19 mouse cellular contexts compared by ENCODE assay signal in the genomic region with DNA sequence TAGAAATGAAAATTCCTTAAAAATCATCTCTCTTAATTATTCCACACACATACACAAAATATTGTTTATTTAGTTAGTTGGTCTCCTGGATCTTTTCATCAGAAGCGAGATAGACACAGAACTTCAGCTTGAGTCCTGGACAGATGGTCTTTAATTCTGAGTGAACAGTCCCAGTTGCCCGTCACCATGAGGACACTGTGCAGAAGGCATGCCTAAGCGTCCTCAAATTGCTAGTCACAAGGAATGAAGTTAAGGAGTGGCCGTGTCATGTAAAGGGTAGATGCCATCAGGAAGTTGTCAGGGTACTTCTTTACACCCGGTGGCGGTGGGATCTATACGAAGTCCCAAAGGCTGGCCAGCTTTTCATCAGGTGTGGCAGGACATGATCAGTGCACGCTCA. TPM values are rescaled to one million over a fixed set of nuclear protein-coding genes. Genes with fewer than 3 reads are reported as not detected.
A peak's percentile ranks its signal among the peaks of the same experiment; 100 is the strongest.
DNase-seq lines count a peak whose midpoint lies in the region; ATAC-seq lines count a peak whose summit lies in the region.
"Had no signal": no experiment of that assay in that cellular context is flagged by ENCODE, and none has a peak within 500 bp of the region (broad histone marks: within the 10 kb centered on the region; RNA-seq: fewer than 3 reads in every experiment).

No protein-coding gene starts in this region.

- ATAC-seq in heart, embryonic 11.5 days (replicated peaks; ENCODE audit: insufficient number of reproducible peaks, low FRiP score, low TSS enrichment) = no peak
- ATAC-seq in heart, embryonic 12.5 days (ENCODE audit: insufficient number of reproducible peaks, low FRiP score) = no peak
- ATAC-seq in liver, embryonic 13.5 days (ENCODE audit: low read depth) = no peak

- no peaks in the 10 kb centered on the region for H3K27me3 ChIP-seq in heart, embryonic 11.5 days (ENCODE audit: control insufficient read depth, insufficient read depth, low read length)
- H3K27me3 ChIP-seq in heart, embryonic 12.5 days (replicated peaks) = no peaks in the 10 kb centered on the region
- H3K27me3 ChIP-seq in liver, embryonic 13.5 days = no peaks in the 10 kb centered on the region
- H3K27me3 ChIP-seq: CH12.LX; midbrain, embryonic 12.5 days; neural tube, embryonic 13.5 days had no signal

- peaks cover 35% of the 10 kb centered on the region for H3K4me1 ChIP-seq in heart, embryonic 11.5 days (ENCODE audit: control insufficient read depth, insufficient read depth, low read length)
- H3K4me1 ChIP-seq in heart, embryonic 12.5 days (replicated peaks) = peaks cover 52% of the 10 kb centered on the region
- H3K4me1 ChIP-seq in liver, embryonic 13.5 days (replicated peaks) = peaks cover 97% of the 10 kb centered on the region

- H3K27ac ChIP-seq in heart, embryonic 11.5 days (ENCODE audit: low read depth, low read length) = peak overlapping the region; percentile 75; the same call in 1 of the 2 replicates
- no peak overlapping the region for H3K27ac ChIP-seq in heart, embryonic 12.5 days (ENCODE audit: poor library complexity, severe bottlenecking)
- H3K27ac ChIP-seq in liver, embryonic 13.5 days = peak overlapping the region; percentile 99
- H3K27ac ChIP-seq: midbrain, embryonic 12.5 days; neural tube, embryonic 13.5 days had no signal

- no peak overlapping the region for H3K4me2 ChIP-seq in heart, embryonic 11.5 days
- no peak overlapping the region for H3K4me2 ChIP-seq in heart, embryonic 12.5 days
- H3K4me2 ChIP-seq in liver, embryonic 13.5 days = peak overlapping the region; percentile 38; the same call in 1 of the 2 replicates
- H3K4me2 ChIP-seq: midbrain, embryonic 12.5 days; neural tube, embryonic 13.5 days had no signal

- no peaks in the 10 kb centered on the region for H3K9me3 ChIP-seq in heart, embryonic 11.5 days (replicated peaks; ENCODE audit: control insufficient read depth, low read length)
- no peaks in the 10 kb centered on the region for H3K9me3 ChIP-seq in heart, embryonic 12.5 days (replicated peaks)
- H3K9me3 ChIP-seq in liver, embryonic 13.5 days (replicated peaks) = no peaks in the 10 kb centered on the region
- H3K9me3 ChIP-seq: forebrain, embryonic 10.5 days; midbrain, embryonic 12.5 days; neural tube, embryonic 13.5 days had no signal

- no peak overlapping the region for H3K9ac ChIP-seq in heart, embryonic 11.5 days (ENCODE audit: low read depth, low read length)
- no peak overlapping the region for H3K9ac ChIP-seq in heart, embryonic 12.5 days
- peak overlapping the region; percentile 49 for H3K9ac ChIP-seq in liver, embryonic 13.5 days
- H3K9ac ChIP-seq: midbrain, embryonic 12.5 days; neural tube, embryonic 13.5 days had no signal

- no peak overlapping the region for H3K4me3 ChIP-seq in heart, embryonic 11.5 days (ENCODE audit: low read depth, low read length)
- no peak overlapping the region for H3K4me3 ChIP-seq in heart, embryonic 12.5 days
- 0 out of 2 replicates have a peak overlapping the region, but pooled peaks have one; percentile 3 for H3K4me3 ChIP-seq in liver, embryonic 13.5 days (replicated peaks)
- H3K4me3 ChIP-seq: forebrain, embryonic 10.5 days; heart, adult 2 months; midbrain, embryonic 12.5 days; neural tube, embryonic 13.5 days had no signal

- H3K36me3 ChIP-seq in heart, embryonic 11.5 days (ENCODE audit: control insufficient read depth, insufficient read depth, low read length) = no peaks in the 10 kb centered on the region
- H3K36me3 ChIP-seq in heart, embryonic 12.5 days = no peaks in the 10 kb centered on the region
- H3K36me3 ChIP-seq in liver, embryonic 13.5 days = peaks cover 28% of the 10 kb centered on the region
- H3K36me3 ChIP-seq: forebrain, embryonic 10.5 days; midbrain, embryonic 12.5 days; neural tube, embryonic 13.5 days had no signal

- DNase-seq in retina, embryonic 14.5 days (ENCODE audit: low spot score) = peak; percentile 13
- no peak for DNase-seq in retina, postnatal 1 day
- no peak for DNase-seq in liver, embryonic 13.5 days
- no peak for DNase-seq in Muller cell, postnatal 12 days (ENCODE audit: inconsistent ontology term)
- no peak for DNase-seq in embryo, embryonic 9.5 days (ENCODE audit: extremely low spot score)
- DNase-seq: adrenal gland, adult 2 months; cerebellum, adult 11-12 months; gastrocnemius, postnatal 10 days; kidney, adult 9 months; kidney, postnatal 25 days; lung, adult 18-20 months; thymus, adult 2 months had no signal

- WGBS in heart, embryonic 11.5 days (ENCODE audit: insufficient replicate concordance) = 57% methylated on average over 8 of the region's 8 CpGs
- WGBS in heart, embryonic 12.5 days = 62% methylated on average over 8 of the region's 8 CpGs
- WGBS in liver, embryonic 13.5 days (ENCODE audit: insufficient replicate concordance) = 62% methylated on average over 8 of the region's 8 CpGs

RNA-seq across cellular contexts. Expression of a gene that starts 19.9 kb away (rescaled TPM):
- polyA plus RNA-seq in heart, embryonic 11.5 days (2014; fragmentation: Nextera tagmentation; extraction: Ambion mirVana) = 12.9 and 13.8 TPM in 2 replicates
- 11.6 and 13.3 TPM in 2 replicates for polyA plus RNA-seq in heart, embryonic 12.5 days (2016; fragmentation: Nextera tagmentation; extraction: Ambion mirVana)
- polyA plus RNA-seq in liver, embryonic 13.5 days (2015; fragmentation: Nextera tagmentation; extraction: Ambion mirVana) = 49.3 and 56.2 TPM in 2 replicates

RNA-seq across cellular contexts. Expression of a gene that starts 23.9 kb away (rescaled TPM):
- 36.8 and 37.1 TPM in 2 replicates for polyA plus RNA-seq in heart, embryonic 11.5 days (2014; fragmentation: Nextera tagmentation; extraction: Ambion mirVana)
- 74.4 and 75.2 TPM in 2 replicates for polyA plus RNA-seq in heart, embryonic 12.5 days (2016; fragmentation: Nextera tagmentation; extraction: Ambion mirVana)
- polyA plus RNA-seq in liver, embryonic 13.5 days (2015; fragmentation: Nextera tagmentation; extraction: Ambion mirVana) = 38.1 and 43.2 TPM in 2 replicates
